Mouse (Mus musculus): ENCODE measurements around the gene Rab7b.

Rab7b gene

DNA sequence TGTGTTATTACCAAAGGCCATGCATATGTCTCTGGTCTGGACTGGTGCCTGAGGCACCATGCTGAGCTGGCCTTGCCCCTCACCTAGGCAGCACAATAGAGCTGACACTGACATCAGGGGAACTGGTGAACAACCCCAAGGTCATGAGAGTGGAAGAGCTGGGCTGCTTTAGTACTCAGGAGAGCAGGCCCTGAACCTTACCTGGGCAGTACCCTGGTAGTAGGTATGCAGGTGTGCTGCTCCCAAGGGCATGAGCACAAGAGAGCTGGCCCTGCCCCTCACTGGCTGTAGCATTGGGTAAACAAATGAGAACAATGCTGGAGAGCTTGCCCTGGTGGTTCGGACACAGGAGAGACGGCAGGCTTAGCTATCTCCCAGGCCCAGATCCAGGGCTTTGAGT, 6.8 kb downstream of the Rab7b start:
- no peak for DNase-seq (ENCODE audit: low spot score)

DNA sequence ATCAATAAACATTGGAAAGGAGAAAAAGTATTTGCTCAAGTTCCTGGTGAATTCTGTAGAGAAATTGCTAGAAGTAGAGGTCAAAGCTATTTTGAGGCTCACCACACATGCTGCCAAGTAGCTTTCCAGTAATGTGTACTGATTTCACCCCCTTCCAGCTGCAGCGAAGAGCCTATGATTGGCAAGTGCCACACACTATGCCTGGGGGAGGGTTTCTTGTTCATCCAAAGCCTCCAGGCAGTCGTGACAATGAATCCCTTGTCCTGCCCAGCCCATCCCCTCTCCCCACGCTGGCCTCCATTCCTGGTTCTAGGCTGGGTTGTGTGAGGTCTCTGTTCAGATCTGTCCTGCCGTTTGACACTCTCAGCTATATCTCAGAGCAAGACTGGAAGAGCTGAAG, 7.8 kb downstream of the Rab7b start:
- peak; percentile 70 for DNase-seq (ENCODE audit: low spot score)

GRCm38 (mm10) chr1:131698770-131699169, 10.3 kb downstream of the Rab7b start:
- DNase-seq (ENCODE audit: low spot score) = no peak

- no peak for DNase-seq (ENCODE audit: low spot score)
Measured at GRCm38 (mm10) chr1:131699642-131700041, 11.1 kb downstream of the Rab7b start.

- DNase-seq (ENCODE audit: low spot score) = no peak
Measured at GRCm38 (mm10) chr1:131700447-131700846, 12.0 kb downstream of the Rab7b start.

DNA sequence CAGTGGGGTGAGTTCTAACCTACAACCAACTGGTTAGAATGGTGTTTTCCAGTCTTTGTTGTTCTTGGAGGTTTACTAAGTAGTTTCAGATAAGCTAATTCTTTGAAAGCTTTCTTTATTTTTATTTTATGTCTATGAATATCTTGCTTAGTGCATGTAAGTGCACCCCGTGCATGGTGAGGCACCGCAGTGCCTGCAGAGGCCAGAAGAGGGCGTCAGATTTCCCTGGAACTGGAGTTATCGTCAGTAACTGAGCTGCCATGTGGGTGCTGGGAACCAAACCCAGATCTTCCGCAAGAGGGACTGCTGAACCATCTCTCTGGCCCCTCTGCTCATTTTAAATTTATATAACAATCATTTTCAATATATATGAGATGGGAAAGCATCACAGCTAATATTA, 12.9 kb downstream of the Rab7b start:
- DNase-seq (ENCODE audit: low spot score) = no peak

- DNase-seq (ENCODE audit: low spot score) = peak; percentile 53
Measured at GRCm38 (mm10) chr1:131702094-131702766, 13.7 kb downstream of the Rab7b start.

DNA sequence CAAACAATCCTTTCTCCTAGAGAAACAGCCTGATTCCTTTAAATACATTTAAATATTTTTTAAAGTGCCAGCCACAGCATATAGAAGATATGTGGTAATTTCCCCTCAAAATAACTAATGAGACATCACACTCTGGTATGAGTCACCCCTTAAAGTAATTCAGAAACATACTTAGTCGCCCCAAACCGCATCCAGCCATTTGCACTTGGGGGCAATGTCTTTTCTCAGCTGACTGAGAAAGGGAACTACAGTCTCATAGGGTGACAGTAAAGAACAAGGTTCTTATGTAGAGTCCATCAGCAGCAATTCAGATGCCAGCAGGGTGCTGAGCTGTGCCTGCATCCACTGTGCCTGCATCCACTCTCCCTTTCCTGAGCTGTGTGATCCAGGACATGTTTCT, 15.0 kb downstream of the Rab7b start:
- no peak for DNase-seq (ENCODE audit: low spot score)

DNA sequence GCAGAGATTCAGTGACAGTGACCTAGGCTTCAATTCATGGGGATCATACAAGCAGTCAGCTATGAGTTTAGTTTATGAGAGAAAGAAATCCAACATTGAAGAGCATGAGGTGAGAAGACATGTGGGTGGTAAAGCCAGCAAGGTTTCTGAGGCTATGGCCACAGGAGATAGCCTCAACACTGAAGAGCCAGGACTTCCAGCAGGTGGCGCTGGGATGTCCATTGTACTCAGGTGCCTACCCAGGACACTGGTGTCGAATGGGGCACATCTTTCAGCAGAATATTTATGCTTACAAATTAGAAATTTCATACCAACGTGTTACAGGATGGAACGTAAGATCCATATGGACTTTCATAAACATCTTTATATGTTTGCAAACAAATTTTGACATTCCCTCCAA, 19.8 kb downstream of the Rab7b start:
- no peak for DNase-seq (ENCODE audit: low spot score)

DNA sequence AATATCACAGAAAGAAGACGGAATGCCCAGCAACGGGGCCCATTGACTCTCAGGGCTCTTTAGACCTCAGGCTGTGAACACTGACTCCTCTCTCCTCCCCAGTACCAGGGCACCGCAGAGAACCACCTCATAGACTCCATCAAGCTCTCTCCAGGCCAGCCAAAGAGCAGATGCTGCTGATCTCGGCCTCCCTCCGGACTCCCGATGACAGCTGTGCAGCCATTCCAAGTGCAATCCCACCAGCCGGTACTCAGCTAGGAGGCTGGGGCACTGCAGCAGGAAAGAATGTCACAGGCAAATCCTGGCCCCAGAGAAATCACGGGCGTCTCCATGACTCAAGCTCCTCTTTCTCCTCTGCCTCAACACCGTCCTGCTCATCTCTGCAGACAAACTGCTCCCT, 23.0 kb downstream of the Rab7b start:
- no peak for DNase-seq (ENCODE audit: low spot score)

DNA sequence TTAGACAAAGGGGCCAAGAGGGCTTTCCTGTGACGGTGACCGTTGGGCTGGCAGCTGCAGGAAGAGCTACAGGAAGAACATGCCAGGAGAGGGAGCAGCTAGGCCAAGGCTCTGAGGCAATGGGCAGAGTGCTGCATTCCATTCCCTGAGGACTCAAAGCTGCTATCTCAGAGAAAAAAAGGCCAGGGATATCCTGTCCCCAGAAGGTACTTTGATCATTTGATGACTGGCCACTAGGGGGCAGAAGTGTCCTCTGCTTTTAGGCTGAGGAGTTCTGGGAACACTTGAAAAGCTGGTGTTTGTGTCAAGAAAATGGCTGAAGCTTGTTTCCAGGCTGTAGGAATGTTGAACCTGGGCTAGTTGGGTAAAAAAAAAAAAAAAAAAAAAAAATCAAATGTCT, 23.9 kb downstream of the Rab7b start:
- DNase-seq (ENCODE audit: low spot score) = peak; percentile 81

- peak; percentile 81 for DNase-seq (ENCODE audit: low spot score)
Measured at GRCm38 (mm10) chr1:131714388-131715337, 26.2 kb downstream of the Rab7b start.

DNA sequence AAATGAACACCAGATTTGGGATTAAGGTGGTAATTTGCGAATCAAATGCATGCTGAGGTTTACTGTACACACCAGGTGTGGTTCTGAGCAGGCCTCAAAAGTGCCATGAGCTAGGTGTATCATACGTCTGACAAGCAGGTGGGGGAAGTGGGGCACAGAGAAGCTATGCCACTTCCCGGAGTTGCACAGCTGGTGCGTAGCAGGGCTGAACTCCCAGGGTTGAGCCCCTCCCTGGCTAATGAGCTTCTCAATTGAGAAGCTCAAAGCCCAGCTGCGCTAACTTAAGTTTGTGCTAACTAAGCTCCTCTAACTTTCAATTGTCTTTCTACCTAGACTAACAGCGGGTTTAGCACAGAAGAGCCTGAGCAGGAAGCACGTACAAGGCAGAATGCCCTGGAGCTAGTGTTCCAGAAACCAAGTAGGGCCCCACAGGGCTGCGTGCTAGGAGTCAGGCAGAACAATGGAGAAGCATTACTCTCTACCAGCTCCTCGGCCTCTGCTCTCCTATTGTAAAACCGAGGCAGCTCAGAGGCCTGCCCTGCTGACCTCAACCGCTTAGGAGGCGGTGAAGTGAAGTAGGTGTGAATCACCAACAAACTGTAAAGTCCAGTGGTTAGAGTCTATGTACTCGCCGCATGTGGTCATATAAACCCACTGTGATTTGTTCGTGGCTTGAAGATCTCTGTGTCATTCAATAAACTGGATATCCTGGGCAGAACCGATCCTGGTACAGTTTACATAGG, 30.6 kb downstream of the Rab7b start:
- no peak for DNase-seq (ENCODE audit: low spot score)

DNA sequence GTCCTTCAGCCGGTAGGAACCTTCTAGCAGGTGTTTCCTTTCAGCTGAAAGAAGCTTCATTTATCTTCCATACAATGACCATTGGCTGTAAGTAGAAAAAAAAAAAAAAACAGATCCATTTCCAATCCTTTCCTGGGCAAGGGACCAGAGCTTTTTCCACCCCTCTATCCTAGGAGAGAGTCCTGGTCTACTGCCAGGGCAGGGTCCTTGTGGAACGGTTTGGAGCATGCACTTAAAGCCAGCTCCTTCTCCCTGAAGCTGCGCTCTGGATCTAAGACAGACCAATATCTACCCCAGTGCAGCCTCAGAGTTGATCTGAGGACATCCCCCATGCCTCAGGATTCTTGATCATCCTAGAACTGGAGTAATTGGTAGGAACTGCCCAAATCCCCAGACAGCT, 33.5 kb downstream of the Rab7b start:
- no peak for DNase-seq (ENCODE audit: low spot score)

- no peak for DNase-seq (ENCODE audit: low spot score)
Measured at GRCm38 (mm10) chr1:131723549-131723948, 35.1 kb downstream of the Rab7b start.

DNA sequence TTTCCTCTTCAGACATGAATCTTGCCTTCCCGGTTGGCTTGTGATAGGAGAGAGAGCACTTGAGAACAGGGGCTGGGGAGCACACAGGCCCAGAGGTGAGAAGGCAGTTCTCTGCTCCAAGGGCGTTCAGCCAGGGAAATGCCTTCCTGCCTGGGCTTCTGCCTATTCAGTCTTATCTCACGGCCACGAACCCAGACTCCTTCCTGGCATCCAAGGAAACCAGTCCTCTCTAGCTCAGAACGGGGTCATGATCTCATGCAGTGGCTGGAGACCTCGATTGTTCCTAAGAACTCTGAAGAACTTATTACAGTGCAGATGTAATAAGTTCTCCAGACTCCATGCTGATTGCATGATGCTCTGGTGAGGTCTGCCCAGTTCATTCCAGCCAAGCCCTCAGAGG, 38.1 kb downstream of the Rab7b start:
- no peak for DNase-seq (ENCODE audit: low spot score)

DNA sequence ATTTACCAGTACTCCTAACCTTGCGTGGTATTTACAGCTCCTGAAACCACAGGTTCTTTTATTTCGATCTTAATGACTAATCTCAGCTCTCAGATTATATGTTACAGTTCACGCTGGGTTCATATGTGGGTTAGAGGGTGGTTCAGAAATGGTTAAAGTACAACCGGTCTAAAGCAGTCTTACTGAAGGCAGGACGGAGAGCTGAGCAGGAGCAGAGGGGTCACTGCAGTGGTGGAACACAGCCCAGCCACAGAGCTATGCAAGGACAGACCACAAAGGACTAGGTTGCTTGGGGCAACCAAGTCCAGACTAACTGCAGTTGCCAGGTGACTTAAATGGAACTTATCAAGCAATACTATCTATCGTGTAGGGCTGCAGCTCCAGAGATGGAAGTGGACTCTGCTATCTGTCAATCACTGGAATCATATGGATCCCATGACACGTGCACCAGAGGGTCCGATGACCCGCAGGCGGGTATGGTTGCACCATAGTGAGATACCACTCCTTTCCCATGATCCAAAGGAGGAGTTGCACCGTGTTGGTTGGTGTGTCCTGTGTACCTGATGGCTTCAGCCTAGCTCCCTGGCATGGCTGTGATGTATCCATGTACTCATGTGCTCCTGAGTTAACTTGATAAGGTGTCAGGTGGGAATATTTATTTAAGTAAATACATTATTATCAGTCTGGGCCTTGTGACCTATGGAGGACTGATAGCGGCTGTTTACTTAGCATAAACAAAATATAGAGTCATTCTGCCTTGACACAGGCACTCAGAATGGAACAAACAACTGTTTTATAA, 42.3 kb downstream of the Rab7b start:
- no peak for DNase-seq (ENCODE audit: low spot score)

- no peak for DNase-seq (ENCODE audit: low spot score)
Measured at GRCm38 (mm10) chr1:131733474-131734180, 45.1 kb downstream of the Rab7b start.

DNA sequence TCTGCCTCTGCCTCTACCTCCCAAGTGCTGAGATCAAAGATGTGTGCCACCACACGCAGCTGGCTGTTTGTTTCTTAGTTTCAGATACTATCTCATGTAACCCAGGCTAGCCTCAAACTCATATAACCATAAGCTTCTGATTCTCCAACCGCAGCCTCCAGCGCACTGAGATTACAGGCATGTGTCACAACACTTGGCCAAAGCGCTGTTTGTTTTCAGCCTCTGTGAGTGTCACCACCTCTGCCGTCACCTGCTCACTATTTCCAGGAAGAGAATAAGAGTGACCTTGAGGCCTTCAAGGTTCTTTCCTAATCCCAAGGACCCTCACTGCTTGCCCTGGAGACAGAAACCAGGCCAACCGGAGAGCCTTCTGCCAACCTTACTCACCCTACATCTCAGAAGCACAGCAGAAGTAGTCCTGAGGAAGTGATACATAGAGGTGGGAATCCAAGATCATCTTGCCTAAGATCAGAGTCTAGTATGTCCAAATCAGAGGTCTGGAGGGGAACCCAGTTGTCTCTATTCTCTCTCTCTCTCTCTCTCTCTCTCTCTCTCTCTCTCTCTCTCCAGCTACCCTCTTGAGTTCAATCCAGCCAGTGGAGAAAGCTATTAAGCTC, 46.3 kb downstream of the Rab7b start:
- no peak for DNase-seq (ENCODE audit: low spot score)

DNA sequence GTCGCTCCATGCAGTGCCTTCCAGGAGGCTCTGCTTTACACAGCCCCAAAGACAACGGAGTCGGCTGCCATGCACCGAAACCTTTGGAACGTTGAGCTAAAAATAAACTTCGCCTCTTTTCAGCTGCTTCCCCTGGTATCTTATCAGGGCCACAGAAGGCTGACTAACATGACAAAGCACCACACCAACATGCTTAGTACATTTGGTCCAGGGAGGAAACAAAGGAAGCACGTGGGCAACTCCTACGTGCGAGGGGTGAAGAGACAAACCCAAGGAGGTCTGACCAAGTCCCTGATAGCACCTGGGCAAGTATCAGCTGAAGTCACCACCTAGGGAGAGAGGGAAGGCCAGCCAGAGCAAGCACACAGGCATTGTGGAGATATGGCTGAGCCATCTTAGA, 48.0 kb downstream of the Rab7b start:
- no peak for DNase-seq (ENCODE audit: low spot score)

- DNase-seq (ENCODE audit: low spot score) = peak; percentile 81
Measured at GRCm38 (mm10) chr1:131737269-131737668, 48.8 kb downstream of the Rab7b start.
